In the genomic region with DNA sequence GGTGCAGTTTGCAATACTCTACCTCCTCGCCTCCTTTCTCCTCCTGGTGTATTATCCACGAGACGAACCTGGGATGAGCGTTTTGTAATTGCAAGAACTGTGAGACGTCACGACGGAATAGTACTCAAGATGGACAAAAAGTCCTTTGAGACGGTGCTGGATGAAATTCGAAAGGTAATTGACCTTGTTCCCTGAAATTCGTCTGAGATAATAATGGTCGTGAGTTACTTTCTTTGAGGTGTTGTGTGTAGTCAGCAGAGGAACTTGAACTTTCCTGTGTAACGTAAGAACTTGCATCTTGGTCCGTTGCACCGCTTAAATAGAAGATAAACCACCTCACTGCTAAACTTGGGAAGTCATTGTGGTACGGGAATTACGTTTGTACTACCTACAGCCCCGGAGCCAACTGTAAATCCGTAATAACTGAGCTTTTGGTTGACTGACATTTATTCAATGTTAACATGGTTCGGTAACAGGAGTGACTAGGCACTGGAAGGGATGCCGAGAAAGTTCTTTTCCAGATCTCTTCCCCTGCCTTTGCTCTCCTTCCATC, we compare ENCODE assay signal across 8 mouse cellular contexts. TPM values are rescaled to one million over a fixed set of nuclear protein-coding genes. Genes with fewer than 3 reads are reported as not detected.
DNase-seq lines count a peak whose midpoint lies in the region; ATAC-seq and TF ChIP-seq lines count a peak whose summit lies in the region.

No protein-coding gene starts in this region.

- peaks cover 15% of the 10 kb centered on the region for H3K4me1 ChIP-seq in thymus, adult 2 months (replicated peaks; ENCODE audit: control insufficient read depth, insufficient read depth, low read length)
- peaks cover 32% of the 10 kb centered on the region for H3K4me1 ChIP-seq in neural tube, embryonic 12.5 days

- H3K9ac ChIP-seq in neural tube, embryonic 12.5 days = peak overlapping the region; percentile 82

- TF ChIP-seq CTCF in thymus, adult 2 months (IDR thresholded peaks at IDR 0.05; ENCODE audit: borderline replicate concordance, control insufficient read depth, extremely low read depth, insufficient read depth, low read length, poor library complexity) = no peak

- no peaks in the 10 kb centered on the region for H3K27me3 ChIP-seq in thymus, adult 2 months (ENCODE audit: control insufficient read depth, insufficient read depth, low read length)
- no peaks in the 10 kb centered on the region for H3K27me3 ChIP-seq in neural tube, embryonic 12.5 days (replicated peaks)

- no peaks in the 10 kb centered on the region for H3K9me3 ChIP-seq in neural tube, embryonic 12.5 days

- ATAC-seq in CD4-positive, CD25-positive, alpha-beta regulatory T cell, adult 4 months = no peak
- ATAC-seq in neural tube, embryonic 12.5 days (ENCODE audit: low FRiP score, low read depth) = no peak

- TF ChIP-seq POLR2A in thymus, adult 2 months (IDR thresholded peaks at IDR 0.05; ENCODE audit: control insufficient read depth, extremely low read depth, insufficient read depth, low read length, poor library complexity) = no peak

- DNase-seq in CD4-positive, CD25-positive, alpha-beta regulatory T cell, adult 2 months (ENCODE audit: low read depth, low spot score) = peak; percentile 28
- DNase-seq in thymus, adult 2 months = no peak
- DNase-seq in thymus, postnatal 4 days = no peak
- DNase-seq in induced T-regulatory cell, adult 2 months (ENCODE audit: low read depth) = peak; percentile 59
- DNase-seq in gastrocnemius, postnatal 25 days = no peak
- DNase-seq in MN1 (ENCODE audit: low spot score) = no peak

- no peak overlapping the region for H3K27ac ChIP-seq in thymus, adult 2 months (ENCODE audit: control insufficient read depth, insufficient read depth, low read length)
- no peak overlapping the region for H3K27ac ChIP-seq in neural tube, embryonic 12.5 days

- H3K36me3 ChIP-seq in thymus, adult 2 months (ENCODE audit: control insufficient read depth, insufficient read depth, low read length) = no peaks in the 10 kb centered on the region
- peaks cover 6% of the 10 kb centered on the region for H3K36me3 ChIP-seq in neural tube, embryonic 12.5 days

- peak overlapping the region; percentile 66 for H3K4me3 ChIP-seq in thymus, adult 2 months (ENCODE audit: control insufficient read depth, insufficient read depth, low read length)
- peak overlapping the region; percentile 85 for H3K4me3 ChIP-seq in neural tube, embryonic 12.5 days

- H3K4me2 ChIP-seq in neural tube, embryonic 12.5 days (replicated peaks) = peak overlapping the region; percentile 84

- WGBS in thymus, adult 2 months = under 1% methylated on average over 20 of the region's 20 CpGs
- under 1% methylated on average over 20 of the region's 20 CpGs for WGBS in neural tube, embryonic 12.5 days

RNA-seq across cellular contexts. Expression of a gene that starts 0.8 kb away (rescaled TPM):
- 10 to 100 TPM; 11.2 to 11.9 TPM for polyA plus RNA-seq in CD4-positive, CD25-positive, alpha-beta regulatory T cell, adult 4 months (2017; shearing (Covaris generic))
- polyA plus RNA-seq in thymus, adult 2 months (2012; rRNA removed) = 78.9 and 99.6 TPM in 2 replicates
- polyA plus RNA-seq in neural tube, embryonic 12.5 days (2016; fragmentation: Nextera tagmentation; extraction: Ambion mirVana) = 30.2 and 33.8 TPM in 2 replicates
- 1 to 10 TPM; 6.0 to 6.8 TPM for total RNA-seq in gastrocnemius, postnatal 25 days (2021)

RNA-seq across cellular contexts. Expression of a gene that starts 1.1 kb away (rescaled TPM):
- polyA plus RNA-seq in CD4-positive, CD25-positive, alpha-beta regulatory T cell, adult 4 months (2017; shearing (Covaris generic)) = 10 to 100 TPM; 15.9 to 17.7 TPM
- 9.5 and 9.9 TPM in 2 replicates for polyA plus RNA-seq in thymus, adult 2 months (2012; rRNA removed)
- 10.6 and 11.9 TPM in 2 replicates for polyA plus RNA-seq in neural tube, embryonic 12.5 days (2016; fragmentation: Nextera tagmentation; extraction: Ambion mirVana)
- 1 to 10 TPM; 2.7 to 3.2 TPM for total RNA-seq in gastrocnemius, postnatal 25 days (2021)

RNA-seq across cellular contexts. Expression of a gene that starts 24.2 kb away (rescaled TPM):
- polyA plus RNA-seq in CD4-positive, CD25-positive, alpha-beta regulatory T cell, adult 4 months (2017; shearing (Covaris generic)) = not detected
- polyA plus RNA-seq in thymus, adult 2 months (2012; rRNA removed) = 0.16 and 0.27 TPM in 2 replicates
- polyA plus RNA-seq in neural tube, embryonic 12.5 days (2016; fragmentation: Nextera tagmentation; extraction: Ambion mirVana) = 0.14 TPM in 1 of 2 replicates, not detected in the other
- not detected for total RNA-seq in gastrocnemius, postnatal 25 days (2021)

Comparison
In these comparisons a context has a peak if more than half of its experiments do, and no peak if none do; other contexts are left out.
1. DNase-seq: peak in CD4-positive, CD25-positive, alpha-beta regulatory T cell, adult 2 months (single experiment) and induced T-regulatory cell, adult 2 months (single experiment); none in thymus, adult 2 months (single experiment), thymus, postnatal 4 days (single experiment), gastrocnemius, postnatal 25 days (single experiment) and MN1 (single experiment).